In the genomic region with DNA sequence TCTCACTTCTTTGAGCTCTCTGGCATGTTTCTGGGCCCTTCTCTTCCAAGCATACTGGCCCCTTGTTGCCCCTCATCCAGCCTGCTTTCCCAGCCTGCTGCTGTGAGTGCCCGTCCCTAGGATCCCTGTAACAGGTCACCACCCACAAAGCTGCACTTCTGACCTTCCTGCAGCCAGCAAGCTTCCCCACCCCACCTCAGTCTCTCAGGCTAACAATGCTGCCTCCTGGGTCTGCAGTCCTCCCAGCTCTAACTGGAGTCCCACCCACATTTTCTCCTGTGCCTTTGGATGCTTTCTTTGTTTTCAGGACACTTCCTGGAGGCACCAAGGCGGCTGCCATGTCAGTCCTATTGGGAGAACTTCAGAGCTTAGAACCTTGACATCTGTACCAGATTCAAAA, we compare ENCODE assay signal across 12 mouse cellular contexts.
"Had no signal": no experiment of that assay in that cellular context is flagged by ENCODE, and none has a peak within 500 bp of the region (broad histone marks: within the 10 kb centered on the region; RNA-seq: fewer than 3 reads in every experiment).

No protein-coding gene starts in this region.

- H3K27me3 ChIP-seq: limb, embryonic 12.5 days; neural tube, embryonic 12.5 days had no signal

- H3K9me3 ChIP-seq: limb, embryonic 12.5 days; neural tube, embryonic 12.5 days had no signal

- H3K4me3 ChIP-seq: limb, embryonic 12.5 days; neural tube, embryonic 12.5 days had no signal

- DNase-seq: kidney, adult 9 months; kidney, postnatal 10 days; kidney, postnatal 4 days; liver; lung, adult 18-20 months; lung, postnatal 36 days; midbrain, embryonic 14.5 days; thymus, postnatal 4 days had no signal

- H3K36me3 ChIP-seq: limb, embryonic 12.5 days; neural tube, embryonic 12.5 days had no signal

- H3K4me1 ChIP-seq: limb, embryonic 12.5 days; neural tube, embryonic 12.5 days had no signal

- H3K27ac ChIP-seq: limb, embryonic 12.5 days; liver, embryonic 14.5 days; neural tube, embryonic 12.5 days; stomach, postnatal 0 days had no signal
